Mouse (Mus musculus) brain, embryonic 14.5 days (tissue): ENCODE measurements around the gene Cdc42. TPM values are rescaled to one million over a fixed set of nuclear protein-coding genes. Genes with fewer than 3 reads are reported as not detected.

Experiments
- DNase-seq: peaks from one replicate; pipeline ENCODE4 v3.0.0-alpha.2; 2011; ENCODE audit warnings: low read depth
- CTCF ChIP-seq: fragments of 200-500 bp; IDR thresholded peaks from 2 replicates; pipeline ENCODE4 v1.5.1; 2012; ENCODE audit warnings: inconsistent platforms, mild to moderate bottlenecking, moderate library complexity, borderline replicate concordance; ENCODE audit not compliant: insufficient read depth, insufficient read length; ENCODE audit errors: extremely low read depth
- POLR2A ChIP-seq: fragments of 200-500 bp; IDR thresholded peaks from 2 replicates; pipeline ENCODE4 v1.6.1; 2012; ENCODE audit warnings: mild to moderate bottlenecking, inconsistent platforms, borderline replicate concordance; ENCODE audit not compliant: poor library complexity, insufficient read depth, insufficient read length, severe bottlenecking; ENCODE audit errors: extremely low read depth
- polyA plus RNA-seq: library from polyadenylated mRNA; depleted of rRNA; stranded (reverse); fragments of >200 nt; gene quantifications from 2 replicates; pipeline ENCODE4 v1.2.3, GENCODE M21; 2012

Gene Cdc42
- polyA plus RNA-seq, 1 experiment, result 445 TPM

GRCm38 (mm10) chr4:137306991-137307706 is 50.4 kb downstream of the Cdc42 start:
- TF ChIP-seq CTCF (no peak), POLR2A (no peak)
- peak; percentile 43 for DNase-seq

DNA sequence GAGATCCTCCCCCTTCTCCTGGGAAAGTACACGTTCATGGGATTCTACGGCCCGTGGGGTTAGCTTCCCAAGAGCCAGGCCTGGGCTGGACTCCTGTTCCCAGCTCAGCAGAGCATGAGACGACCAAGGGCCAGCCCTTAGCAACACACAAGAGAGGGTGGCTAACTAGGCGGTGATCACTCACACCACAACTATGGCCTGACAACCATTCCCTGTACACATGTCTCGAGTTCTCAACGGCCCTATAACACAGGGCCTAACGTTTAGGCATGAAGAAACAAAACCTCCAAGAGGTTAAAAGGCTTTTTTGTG is 51.0 kb downstream of the Cdc42 start:
- no peak for DNase-seq
- no peak for TF ChIP-seq POLR2A
- no peak for TF ChIP-seq CTCF

GRCm38 (mm10) chr4:137305831-137306576 is 51.5 kb downstream of the Cdc42 start:
- DNase-seq, result peak; percentile 17
- no peak for TF ChIP-seq POLR2A
- TF ChIP-seq CTCF, result no peak

DNA sequence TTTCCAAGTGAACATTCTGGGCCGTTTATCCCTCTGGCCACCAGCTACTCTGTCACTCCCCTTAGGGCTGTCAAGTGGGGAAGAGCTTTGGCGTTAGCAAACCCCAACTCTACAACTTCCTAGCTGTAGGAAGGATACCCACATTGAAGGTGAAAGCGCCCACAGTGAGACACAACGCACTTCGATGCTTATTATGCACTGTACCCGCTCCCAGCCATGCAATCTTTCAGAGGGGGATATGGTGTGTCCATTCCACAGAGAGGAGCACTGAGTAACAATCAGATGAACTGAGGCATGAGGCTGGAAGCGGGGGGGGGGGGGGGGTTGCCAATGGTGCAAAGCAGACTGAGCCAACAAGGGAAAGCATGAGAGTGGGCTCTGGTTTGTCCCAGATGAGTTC is 52.5 kb downstream of the Cdc42 start:
- no peak for TF ChIP-seq POLR2A
- no peak for TF ChIP-seq CTCF
- no peak for DNase-seq

DNA sequence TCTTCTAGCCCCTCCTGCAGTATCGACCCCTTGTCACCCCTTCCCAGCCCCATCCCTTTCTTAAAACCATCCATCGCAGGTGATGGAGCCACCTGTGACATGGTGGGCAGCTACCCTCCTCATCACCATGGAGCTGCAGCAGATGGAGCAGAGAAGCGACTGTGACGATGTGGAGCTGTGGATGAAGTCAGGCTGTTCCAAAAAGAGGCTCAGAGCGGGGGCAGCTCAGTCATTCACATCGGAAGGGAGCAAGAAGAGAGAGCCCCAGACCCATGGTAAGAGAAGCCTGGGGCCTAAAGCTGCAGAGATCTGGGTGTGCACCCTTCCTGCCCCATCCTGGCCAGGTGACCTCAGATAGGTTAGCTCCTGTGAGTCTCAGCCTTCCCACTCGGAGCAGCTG is 53.4 kb downstream of the Cdc42 start:
- no peak for DNase-seq
- no peak for TF ChIP-seq POLR2A
- TF ChIP-seq CTCF, result no peak

DNA sequence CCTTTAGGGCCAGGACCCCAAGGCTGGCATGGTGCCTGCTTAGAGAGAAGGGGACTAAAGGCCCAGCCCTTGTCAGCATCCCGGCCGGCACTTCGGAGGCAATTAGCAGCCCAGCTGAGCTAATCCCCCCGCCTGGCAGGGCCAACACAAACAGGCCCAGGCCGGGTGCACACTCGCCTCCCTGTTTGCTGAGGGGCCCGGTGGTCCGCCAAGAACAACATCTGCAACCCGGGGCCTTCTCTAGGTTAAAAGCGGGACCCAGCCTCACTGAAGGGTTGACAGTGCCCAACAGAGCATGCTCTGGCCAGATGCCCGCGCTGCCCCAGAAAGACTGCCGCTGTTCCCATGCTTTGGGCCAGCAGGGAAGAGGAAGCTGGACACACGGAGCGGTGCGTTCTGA is 55.9 kb downstream of the Cdc42 start:
- peak; percentile 90 for DNase-seq
- TF ChIP-seq POLR2A (no peak), CTCF (no peak)

DNA sequence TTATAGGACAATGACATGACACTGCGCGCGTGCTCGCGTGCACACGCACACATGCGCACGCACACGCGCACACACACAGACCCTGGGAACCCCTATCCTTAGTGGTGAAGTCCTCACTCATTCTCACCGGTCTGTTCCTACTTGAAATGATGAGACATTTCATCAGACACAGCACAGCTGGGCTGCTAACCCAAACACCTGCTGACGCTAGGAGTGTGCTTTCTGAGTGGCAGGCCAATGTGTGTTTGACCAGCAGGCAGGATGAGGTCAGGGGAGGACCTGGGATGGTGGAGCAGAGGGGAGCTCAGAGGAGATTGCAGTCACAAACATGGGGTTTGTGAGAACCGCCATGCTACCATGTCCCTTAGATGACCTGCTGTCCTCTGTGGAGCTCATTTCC is 57.3 kb downstream of the Cdc42 start:
- TF ChIP-seq CTCF (no peak), POLR2A (no peak)
- no peak for DNase-seq

- no peak for DNase-seq
- TF ChIP-seq POLR2A (no peak), CTCF (no peak)
Measured at GRCm38 (mm10) chr4:137298406-137298805, 59.1 kb downstream of the Cdc42 start.

- no peak for DNase-seq
- TF ChIP-seq POLR2A, result no peak
- TF ChIP-seq CTCF, result no peak
Measured at GRCm38 (mm10) chr4:137297611-137298010, 59.9 kb downstream of the Cdc42 start.

- DNase-seq, result no peak
- TF ChIP-seq CTCF (no peak), POLR2A (no peak)
Measured at GRCm38 (mm10) chr4:137294951-137295350, 62.6 kb downstream of the Cdc42 start.

DNA sequence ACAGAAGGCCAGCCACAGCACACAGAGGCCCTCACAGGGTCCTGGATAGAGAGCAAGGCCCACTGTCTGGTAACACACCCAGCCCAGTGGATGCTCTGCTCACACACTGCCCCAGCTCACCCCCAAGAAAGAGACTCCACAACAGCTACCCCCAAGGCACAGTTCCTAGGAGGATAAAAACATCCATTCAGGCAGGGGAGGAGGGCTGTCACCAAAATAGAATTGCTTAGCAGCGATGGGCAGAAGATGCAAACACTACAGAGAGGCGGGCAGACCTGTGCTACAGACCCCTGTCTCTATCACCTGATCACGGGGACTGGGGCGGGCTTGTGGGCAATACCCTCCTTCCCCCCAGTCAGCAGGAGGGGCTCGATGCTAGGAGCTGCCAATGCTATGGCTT is 63.0 kb downstream of the Cdc42 start:
- no peak for DNase-seq
- TF ChIP-seq POLR2A (no peak), CTCF (no peak)

DNA sequence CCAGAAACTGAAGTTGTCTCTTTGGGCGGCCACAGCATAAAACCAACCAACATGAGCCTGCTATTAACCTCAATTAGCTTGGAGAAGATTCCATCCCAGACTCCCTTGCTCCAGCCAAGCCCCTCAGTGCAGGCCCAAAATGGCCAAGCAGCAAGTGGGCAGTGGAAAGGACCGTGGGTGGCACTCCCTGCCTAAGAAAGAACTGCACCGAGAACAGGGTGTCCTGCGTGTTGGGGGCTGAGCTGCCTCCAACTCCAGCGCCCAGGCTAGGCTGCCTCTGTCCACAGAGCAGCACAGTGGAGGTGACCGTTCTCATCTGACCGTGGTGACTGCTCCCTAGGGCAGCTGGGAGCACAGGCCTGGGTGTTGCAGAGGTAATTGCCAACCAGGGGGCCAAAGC is 63.5 kb downstream of the Cdc42 start:
- TF ChIP-seq POLR2A (no peak), CTCF (no peak)
- DNase-seq, result no peak

GRCm38 (mm10) chr4:137292625-137293024 is 64.9 kb downstream of the Cdc42 start:
- DNase-seq, result no peak

More at GRCm38 (mm10) chr4:137292625-137293024, 64.9 kb downstream of the Cdc42 start:
- TF ChIP-seq POLR2A, result no peak
